Mouse (Mus musculus): ENCODE data around the gene Tln1. TPM values are rescaled to one million over a fixed set of nuclear protein-coding genes. Genes with fewer than 3 reads are reported as not detected.

The Tln1 gene
- total and polyA plus RNA-seq, 2 experiments = 38.6 to 42.8 TPM

- H3K9ac ChIP-seq (ENCODE audit: low read depth, low read length) = peak overlapping the region; percentile 74; the same call in 1 of the 2 replicates
- TF ChIP-seq POLR2A (IDR thresholded peaks at IDR 0.05; ENCODE audit: extremely low read depth, insufficient read depth, low read length) = no peak
- no peak for TF ChIP-seq CTCF (IDR thresholded peaks at IDR 0.05; ENCODE audit: low read depth, low read length)
- H3K4me3 ChIP-seq (ENCODE audit: insufficient read depth, low read depth, low read length) = peak overlapping the region; percentile 84
- DNase-seq (ENCODE audit: extremely low read depth, low read depth, low spot score) = no peak
- no peaks in the 10 kb centered on the region for H3K27me3 ChIP-seq (ENCODE audit: control insufficient read depth, insufficient read depth, low read length)
- 47% methylated on average over 8 of the region's 8 CpGs for WGBS
- H3K27ac ChIP-seq (replicated peaks; ENCODE audit: insufficient read depth, low read depth, low read length) = no peak overlapping the region
- H3K4me1 ChIP-seq (ENCODE audit: control insufficient read depth, insufficient read depth, low read length) = peaks cover 20% of the 10 kb centered on the region
- H3K36me3 ChIP-seq (ENCODE audit: control insufficient read depth, insufficient read depth, low read length) = peaks cover 8% of the 10 kb centered on the region; the same call in 1 of the 2 replicates
- H3K79me2 ChIP-seq (ENCODE audit: control insufficient read depth, insufficient read depth, low read length) = peaks cover 10% of the 10 kb centered on the region; the same call in 1 of the 2 replicates
These were observed 14.9 kb upstream of the Tln1 start for GRCm38 (mm10) chr4:43577237-43577881.

- Histone ChIP-seq H3K36me3 (ENCODE audit: control insufficient read depth, insufficient read depth, low read length) (peaks cover 3% of the 10 kb centered on the region), H3K27me3 (ENCODE audit: control insufficient read depth, insufficient read depth, low read length) (no peaks in the 10 kb centered on the region), H3K4me3 (ENCODE audit: insufficient read depth, low read depth, low read length) (no peak overlapping the region), H3K4me1 (ENCODE audit: control insufficient read depth, insufficient read depth, low read length) (peaks cover 20% of the 10 kb centered on the region), H3K27ac (replicated peaks; ENCODE audit: insufficient read depth, low read depth, low read length) (no peak overlapping the region), H3K9ac (ENCODE audit: low read depth, low read length) (no peak overlapping the region), H3K79me2 (ENCODE audit: control insufficient read depth, insufficient read depth, low read length) (peaks cover 10% of the 10 kb centered on the region; the same call in 1 of the 2 replicates)
- no peak for DNase-seq (ENCODE audit: extremely low read depth, low read depth, low spot score)
- TF ChIP-seq POLR2A (IDR thresholded peaks at IDR 0.05; ENCODE audit: extremely low read depth, insufficient read depth, low read length) (no peak), CTCF (IDR thresholded peaks at IDR 0.05; ENCODE audit: low read depth, low read length) (no peak)
- 51% methylated on average over 2 of the region's 2 CpGs for WGBS
These were observed 12.9 kb upstream of the Tln1 start for GRCm38 (mm10) chr4:43575356-43575755.

DNA sequence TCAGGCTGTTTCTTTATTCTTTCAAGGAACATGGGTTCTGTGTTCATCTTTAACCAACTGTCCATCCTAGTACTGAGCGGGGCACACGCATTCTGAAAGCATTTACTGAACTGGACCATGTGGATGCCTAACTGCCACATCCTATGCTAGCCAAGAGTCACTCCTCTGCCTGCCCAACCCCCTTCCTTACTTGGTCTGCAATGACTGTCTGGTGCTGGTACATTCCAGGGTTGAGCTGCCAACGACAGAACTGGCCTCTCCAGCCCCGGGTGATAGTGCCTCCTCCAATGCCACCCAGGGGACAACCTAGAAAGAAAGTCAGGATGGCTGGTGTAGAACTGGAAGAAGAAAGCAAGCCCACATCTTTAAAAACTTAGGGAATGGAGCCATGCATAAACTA, 11.1 kb upstream of the Tln1 start:
- TF ChIP-seq CTCF (IDR thresholded peaks at IDR 0.05; ENCODE audit: low read depth, low read length) = no peak
- WGBS = 88% methylated on average over 4 of the region's 4 CpGs
- H3K36me3 ChIP-seq (ENCODE audit: control insufficient read depth, insufficient read depth, low read length) = peaks cover 7% of the 10 kb centered on the region

GRCm38 (mm10) chr4:43571395-43572045, 9.0 kb upstream of the Tln1 start:
- Histone ChIP-seq H3K36me3 (ENCODE audit: control insufficient read depth, insufficient read depth, low read length) (peaks cover 21% of the 10 kb centered on the region), H3K4me1 (ENCODE audit: control insufficient read depth, insufficient read depth, low read length) (peaks cover 3% of the 10 kb centered on the region)

More for the DNA sequence above, 11.1 kb upstream of the Tln1 start:
- H3K79me2 ChIP-seq (ENCODE audit: control insufficient read depth, insufficient read depth, low read length) = peaks cover 10% of the 10 kb centered on the region; the same call in 1 of the 2 replicates
- H3K27me3 ChIP-seq (ENCODE audit: control insufficient read depth, insufficient read depth, low read length) = no peaks in the 10 kb centered on the region
- no peak overlapping the region for H3K9ac ChIP-seq (ENCODE audit: low read depth, low read length)
- peaks cover 13% of the 10 kb centered on the region for H3K4me1 ChIP-seq (ENCODE audit: control insufficient read depth, insufficient read depth, low read length)
- H3K27ac ChIP-seq (replicated peaks; ENCODE audit: insufficient read depth, low read depth, low read length) = no peak overlapping the region
- H3K4me3 ChIP-seq (ENCODE audit: insufficient read depth, low read depth, low read length) = no peak overlapping the region
- no peak for DNase-seq (ENCODE audit: extremely low read depth, low read depth, low spot score)

GRCm38 (mm10) chr4:43567140-43567539, 4.6 kb upstream of the Tln1 start:
- no peak overlapping the region for H3K9ac ChIP-seq (ENCODE audit: low read depth, low read length)
- DNase-seq (ENCODE audit: extremely low read depth, low read depth, low spot score) = no peak
- no peak overlapping the region for H3K4me3 ChIP-seq (ENCODE audit: insufficient read depth, low read depth, low read length)
- no peaks in the 10 kb centered on the region for H3K79me2 ChIP-seq (ENCODE audit: control insufficient read depth, insufficient read depth, low read length)
- peaks cover 39% of the 10 kb centered on the region for H3K36me3 ChIP-seq (ENCODE audit: control insufficient read depth, insufficient read depth, low read length)
- no peak overlapping the region for H3K27ac ChIP-seq (replicated peaks; ENCODE audit: insufficient read depth, low read depth, low read length)
- H3K4me1 ChIP-seq (ENCODE audit: control insufficient read depth, insufficient read depth, low read length) = peaks cover 7% of the 10 kb centered on the region
- TF ChIP-seq CTCF (IDR thresholded peaks at IDR 0.05; ENCODE audit: low read depth, low read length) (no peak), POLR2A (IDR thresholded peaks at IDR 0.05; ENCODE audit: extremely low read depth, insufficient read depth, low read length) (no peak)
- H3K27me3 ChIP-seq (ENCODE audit: control insufficient read depth, insufficient read depth, low read length) = no peaks in the 10 kb centered on the region
- 94% methylated on average over 9 of the region's 9 CpGs for WGBS

More at GRCm38 (mm10) chr4:43571395-43572045, 9.0 kb upstream of the Tln1 start:
- DNase-seq (ENCODE audit: extremely low read depth, low read depth, low spot score) = no peak
- Histone ChIP-seq H3K4me3 (ENCODE audit: insufficient read depth, low read depth, low read length) (no peak overlapping the region), H3K9ac (ENCODE audit: low read depth, low read length) (no peak overlapping the region), H3K27me3 (ENCODE audit: control insufficient read depth, insufficient read depth, low read length) (no peaks in the 10 kb centered on the region), H3K27ac (replicated peaks; ENCODE audit: insufficient read depth, low read depth, low read length) (no peak overlapping the region), H3K79me2 (ENCODE audit: control insufficient read depth, insufficient read depth, low read length) (peaks cover 1% of the 10 kb centered on the region; the same call in 1 of the 2 replicates)
- no peak for TF ChIP-seq POLR2A (IDR thresholded peaks at IDR 0.05; ENCODE audit: extremely low read depth, insufficient read depth, low read length)
- no peak for TF ChIP-seq CTCF (IDR thresholded peaks at IDR 0.05; ENCODE audit: low read depth, low read length)
- 82% methylated on average over 6 of the region's 6 CpGs for WGBS

GRCm38 (mm10) chr4:43564231-43564630, 1.7 kb upstream of the Tln1 start:
- no peak overlapping the region for H3K4me3 ChIP-seq (ENCODE audit: insufficient read depth, low read depth, low read length)
- peaks cover 15% of the 10 kb centered on the region for H3K79me2 ChIP-seq (ENCODE audit: control insufficient read depth, insufficient read depth, low read length)
- no peaks in the 10 kb centered on the region for H3K27me3 ChIP-seq (ENCODE audit: control insufficient read depth, insufficient read depth, low read length)
- WGBS = 47% methylated on average over 2 of the region's 2 CpGs
- no peak overlapping the region for H3K9ac ChIP-seq (ENCODE audit: low read depth, low read length)
- TF ChIP-seq CTCF (IDR thresholded peaks at IDR 0.05; ENCODE audit: low read depth, low read length) (no peak), POLR2A (IDR thresholded peaks at IDR 0.05; ENCODE audit: extremely low read depth, insufficient read depth, low read length) (no peak)
- H3K27ac ChIP-seq (replicated peaks; ENCODE audit: insufficient read depth, low read depth, low read length) = no peak overlapping the region
- DNase-seq (ENCODE audit: extremely low read depth, low read depth, low spot score) = no peak
- H3K36me3 ChIP-seq (ENCODE audit: control insufficient read depth, insufficient read depth, low read length) = peaks cover 34% of the 10 kb centered on the region
- peaks cover 20% of the 10 kb centered on the region for H3K4me1 ChIP-seq (ENCODE audit: control insufficient read depth, insufficient read depth, low read length)
